Mouse (Mus musculus) urinary bladder, postnatal 4 days (tissue): ENCODE data around the gene Itk.

Experiments used
- DNase-seq, 2 experiments: peaks; one replicate each; pipeline ENCODE4 v3.0.0; 2021 to 2022; ENCODE audit warnings: low spot score in 2 of 2

Itk gene

GRCm38 (mm10) chr11:46360991-46361665, 28.2 kb downstream of the Itk start:
- no peak for DNase-seq

GRCm38 (mm10) chr11:46358369-46358768, 30.9 kb downstream of the Itk start:
- no peak for DNase-seq

GRCm38 (mm10) chr11:46349681-46350410, 39.5 kb downstream of the Itk start:
- DNase-seq, result no peak

GRCm38 (mm10) chr11:46348416-46348815, 40.9 kb downstream of the Itk start:
- no peak for DNase-seq

GRCm38 (mm10) chr11:46347756-46348155, 41.6 kb downstream of the Itk start:
- DNase-seq, result no peak

GRCm38 (mm10) chr11:46343886-46344546, 45.3 kb downstream of the Itk start:
- no peak for DNase-seq

- no peak for DNase-seq
Observed at GRCm38 (mm10) chr11:46341960-46342359, 47.4 kb downstream of the Itk start.

- DNase-seq, result no peak
Observed at GRCm38 (mm10) chr11:46336020-46336419, 53.3 kb downstream of the Itk start.

- DNase-seq, result no peak
Observed at GRCm38 (mm10) chr11:46332217-46332616, 57.1 kb downstream of the Itk start.

- no peak for DNase-seq
Observed at GRCm38 (mm10) chr11:46326271-46327015, 62.9 kb downstream of the Itk start.

- DNase-seq, result no peak
Observed at GRCm38 (mm10) chr11:46321559-46321958, 67.8 kb downstream of the Itk start.

- DNase-seq, result no peak
Observed at GRCm38 (mm10) chr11:46314534-46314933, 74.8 kb downstream of the Itk start.

GRCm38 (mm10) chr11:46313851-46314250, 75.5 kb downstream of the Itk start:
- no peak for DNase-seq

- no peak for DNase-seq
Observed at GRCm38 (mm10) chr11:46312523-46313035, 76.7 kb downstream of the Itk start, which contains the start of gene Cyfip2. TSS of gene Cyfip2 (minus strand) at chr11:46312859.

- peak in 1 of 2 experiments; percentile 26 for DNase-seq
Observed at GRCm38 (mm10) chr11:46311703-46312522, 77.4 kb downstream of the Itk start.

- no peak for DNase-seq
Observed at GRCm38 (mm10) chr11:46311181-46311702, 78.1 kb downstream of the Itk start.

- DNase-seq, result no peak
Observed at GRCm38 (mm10) chr11:46310647-46311063, 78.7 kb downstream of the Itk start.

GRCm38 (mm10) chr11:46309808-46310555, 79.3 kb downstream of the Itk start:
- no peak for DNase-seq

- DNase-seq, result no peak
Observed at GRCm38 (mm10) chr11:46309111-46309741, 80.1 kb downstream of the Itk start.
